Mouse (Mus musculus): ENCODE measurements around the gene Clock. TPM values are rescaled to one million over a fixed set of nuclear protein-coding genes. Genes with fewer than 3 reads are reported as not detected.

Clock gene
- polyA plus RNA-seq, 1 experiment, result 25.3 TPM

- TF ChIP-seq CTCF (IDR thresholded peaks at IDR 0.05; ENCODE audit: borderline replicate concordance, insufficient read depth, low read depth, low read length) (no peak), POLR2A (IDR thresholded peaks at IDR 0.05; ENCODE audit: borderline replicate concordance, insufficient read depth, low read length) (no peak)
- H3K4me1 ChIP-seq (ENCODE audit: control insufficient read depth, insufficient read depth, low read length), result no peaks in the 10 kb centered on the region
- H3K4me3 ChIP-seq (replicated peaks; ENCODE audit: insufficient read depth, low read depth, low read length), result no peak overlapping the region
- H3K27me3 ChIP-seq (ENCODE audit: control insufficient read depth, insufficient read depth, low read length), result no peaks in the 10 kb centered on the region
- no peak for DNase-seq
- H3K27ac ChIP-seq (ENCODE audit: insufficient read depth, low read length), result no peak overlapping the region
- WGBS, result 58% methylated on average over 11 of the region's 11 CpGs
These were observed 127.8 kb downstream of the Clock start for GRCm38 (mm10) chr5:76176841-76177240.

GRCm38 (mm10) chr5:76176411-76176810 is 128.2 kb downstream of the Clock start:
- TF ChIP-seq POLR2A (IDR thresholded peaks at IDR 0.05; ENCODE audit: borderline replicate concordance, insufficient read depth, low read length) (no peak), CTCF (IDR thresholded peaks at IDR 0.05; ENCODE audit: borderline replicate concordance, insufficient read depth, low read depth, low read length) (no peak)
- no peak overlapping the region for H3K4me3 ChIP-seq (replicated peaks; ENCODE audit: insufficient read depth, low read depth, low read length)
- no peaks in the 10 kb centered on the region for H3K4me1 ChIP-seq (ENCODE audit: control insufficient read depth, insufficient read depth, low read length)
- WGBS, result 23% methylated on average over 3 of the region's 3 CpGs
- no peak for DNase-seq
- H3K27me3 ChIP-seq (ENCODE audit: control insufficient read depth, insufficient read depth, low read length), result no peaks in the 10 kb centered on the region
- H3K27ac ChIP-seq (ENCODE audit: insufficient read depth, low read length), result no peak overlapping the region

DNA sequence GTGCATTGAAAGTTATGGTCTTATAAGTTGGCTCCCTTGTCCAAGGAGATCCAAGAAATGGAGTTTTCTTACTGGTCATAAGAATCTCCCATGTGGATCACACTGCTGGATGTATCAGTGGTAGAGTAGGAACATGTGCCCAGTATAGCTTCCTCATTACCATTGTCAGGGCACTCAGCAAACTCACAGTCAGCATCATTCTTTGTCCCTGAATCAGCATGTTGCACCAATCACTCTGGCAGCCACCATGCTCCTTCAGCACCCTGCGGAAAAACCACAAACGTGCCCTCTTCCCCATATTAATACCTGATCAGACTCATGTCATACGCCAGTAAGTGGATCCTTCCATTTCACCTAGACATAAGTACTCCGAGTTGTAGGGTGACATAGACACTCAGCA is 129.5 kb downstream of the Clock start:
- no peak for TF ChIP-seq POLR2A (IDR thresholded peaks at IDR 0.05; ENCODE audit: borderline replicate concordance, insufficient read depth, low read length)
- TF ChIP-seq CTCF (IDR thresholded peaks at IDR 0.05; ENCODE audit: borderline replicate concordance, insufficient read depth, low read depth, low read length), result no peak
- 81% methylated on average over 4 of the region's 4 CpGs for WGBS
- Histone ChIP-seq H3K27me3 (ENCODE audit: control insufficient read depth, insufficient read depth, low read length) (no peaks in the 10 kb centered on the region), H3K4me1 (ENCODE audit: control insufficient read depth, insufficient read depth, low read length) (no peaks in the 10 kb centered on the region), H3K27ac (ENCODE audit: insufficient read depth, low read length) (no peak overlapping the region), H3K4me3 (replicated peaks; ENCODE audit: insufficient read depth, low read depth, low read length) (no peak overlapping the region)
- DNase-seq, result no peak

DNA sequence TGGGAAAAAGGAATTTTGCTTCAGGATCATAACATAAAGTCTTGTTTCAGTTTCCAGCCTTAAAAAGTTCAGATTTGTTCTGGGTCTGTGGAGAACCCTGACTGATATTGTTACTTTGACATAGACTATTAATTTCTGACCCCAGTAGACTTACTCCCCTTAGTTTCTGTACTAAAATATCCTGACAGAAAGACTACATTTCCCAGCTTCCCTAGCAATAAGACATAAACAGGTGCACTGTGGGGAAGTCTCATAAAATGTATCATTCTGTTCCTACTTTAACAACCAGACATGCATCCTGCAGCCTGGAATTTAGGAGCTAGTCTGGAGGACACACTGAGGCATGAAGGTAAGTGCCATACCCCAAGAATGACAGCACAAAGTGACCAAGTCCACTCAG is 133.6 kb downstream of the Clock start:
- H3K27me3 ChIP-seq (ENCODE audit: control insufficient read depth, insufficient read depth, low read length), result no peaks in the 10 kb centered on the region
- H3K27ac ChIP-seq (ENCODE audit: insufficient read depth, low read length), result no peak overlapping the region
- TF ChIP-seq CTCF (IDR thresholded peaks at IDR 0.05; ENCODE audit: borderline replicate concordance, insufficient read depth, low read depth, low read length) (no peak), POLR2A (IDR thresholded peaks at IDR 0.05; ENCODE audit: borderline replicate concordance, insufficient read depth, low read length) (no peak)
- no peak for DNase-seq
- no peaks in the 10 kb centered on the region for H3K4me1 ChIP-seq (ENCODE audit: control insufficient read depth, insufficient read depth, low read length)
- H3K4me3 ChIP-seq (replicated peaks; ENCODE audit: insufficient read depth, low read depth, low read length), result no peak overlapping the region

GRCm38 (mm10) chr5:76170522-76170921 is 134.1 kb downstream of the Clock start:
- Histone ChIP-seq H3K27me3 (ENCODE audit: control insufficient read depth, insufficient read depth, low read length) (no peaks in the 10 kb centered on the region), H3K27ac (ENCODE audit: insufficient read depth, low read length) (no peak overlapping the region), H3K4me3 (replicated peaks; ENCODE audit: insufficient read depth, low read depth, low read length) (no peak overlapping the region), H3K4me1 (ENCODE audit: control insufficient read depth, insufficient read depth, low read length) (no peaks in the 10 kb centered on the region)
- TF ChIP-seq CTCF (IDR thresholded peaks at IDR 0.05; ENCODE audit: borderline replicate concordance, insufficient read depth, low read depth, low read length), result no peak
- no peak for TF ChIP-seq POLR2A (IDR thresholded peaks at IDR 0.05; ENCODE audit: borderline replicate concordance, insufficient read depth, low read length)
- 71% methylated on average over 4 of the region's 4 CpGs for WGBS
- DNase-seq, result no peak

GRCm38 (mm10) chr5:76164827-76165226 is 139.8 kb downstream of the Clock start:
- DNase-seq, result no peak
- WGBS, result 74% methylated on average over 7 of the region's 7 CpGs
- H3K4me1 ChIP-seq (ENCODE audit: control insufficient read depth, insufficient read depth, low read length), result no peaks in the 10 kb centered on the region
- H3K27ac ChIP-seq (ENCODE audit: insufficient read depth, low read length), result no peak overlapping the region
- TF ChIP-seq CTCF (IDR thresholded peaks at IDR 0.05; ENCODE audit: borderline replicate concordance, insufficient read depth, low read depth, low read length), result no peak
- no peak for TF ChIP-seq POLR2A (IDR thresholded peaks at IDR 0.05; ENCODE audit: borderline replicate concordance, insufficient read depth, low read length)
- no peaks in the 10 kb centered on the region for H3K27me3 ChIP-seq (ENCODE audit: control insufficient read depth, insufficient read depth, low read length)
- no peak overlapping the region for H3K4me3 ChIP-seq (replicated peaks; ENCODE audit: insufficient read depth, low read depth, low read length)

DNA sequence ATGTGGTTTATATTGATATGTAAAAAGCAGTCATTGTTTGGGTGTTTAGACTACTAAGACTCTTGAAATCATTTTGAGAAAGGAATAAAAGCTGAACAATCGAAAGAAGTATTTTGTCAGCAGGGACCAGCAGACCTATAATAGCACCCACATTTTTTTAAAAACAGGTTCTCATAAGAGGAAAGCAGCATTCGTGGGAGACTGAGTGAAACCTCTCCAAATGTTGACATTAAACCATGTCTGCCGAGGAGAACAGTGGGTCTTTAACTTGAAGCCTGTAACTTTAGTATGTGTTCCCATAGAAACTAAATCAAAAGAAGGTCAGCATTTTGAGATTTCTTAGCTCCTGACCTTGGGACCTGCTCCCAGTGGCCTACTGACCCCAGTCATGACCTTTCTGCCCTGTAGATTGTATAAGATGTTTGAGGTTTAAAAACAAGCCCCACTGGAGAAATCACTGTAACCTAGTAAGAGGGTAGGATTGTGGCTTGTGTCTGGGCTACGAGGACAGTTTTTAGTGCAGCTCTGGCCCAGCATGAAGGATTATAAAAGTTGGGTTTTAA is 140.7 kb downstream of the Clock start:
- Histone ChIP-seq H3K4me1 (ENCODE audit: control insufficient read depth, insufficient read depth, low read length) (no peaks in the 10 kb centered on the region), H3K4me3 (replicated peaks; ENCODE audit: insufficient read depth, low read depth, low read length) (no peak overlapping the region), H3K27me3 (ENCODE audit: control insufficient read depth, insufficient read depth, low read length) (no peaks in the 10 kb centered on the region), H3K27ac (ENCODE audit: insufficient read depth, low read length) (no peak overlapping the region)
- no peak for DNase-seq
- WGBS, result 47% methylated on average over 4 of the region's 4 CpGs
- TF ChIP-seq POLR2A (IDR thresholded peaks at IDR 0.05; ENCODE audit: borderline replicate concordance, insufficient read depth, low read length) (no peak), CTCF (IDR thresholded peaks at IDR 0.05; ENCODE audit: borderline replicate concordance, insufficient read depth, low read depth, low read length) (no peak)

DNA sequence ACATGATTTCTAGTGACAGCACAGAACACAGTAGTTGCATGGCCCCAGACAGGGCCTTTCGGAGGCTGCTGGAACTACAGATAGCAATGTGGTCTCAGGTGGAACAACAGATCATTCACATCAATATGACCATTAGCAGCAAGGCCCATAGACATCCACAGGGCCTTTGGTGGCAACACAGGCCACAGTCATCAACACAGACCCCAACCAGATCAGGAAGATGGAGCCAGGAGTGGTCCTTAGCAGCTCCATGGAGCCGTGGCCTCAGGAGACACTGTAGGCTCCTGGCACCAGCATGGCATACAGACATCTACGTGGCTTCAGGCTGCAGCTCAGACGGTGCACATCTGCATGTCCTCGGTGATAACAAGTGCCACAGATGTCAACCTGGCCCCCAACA is 141.7 kb downstream of the Clock start:
- H3K4me3 ChIP-seq (replicated peaks; ENCODE audit: insufficient read depth, low read depth, low read length), result no peak overlapping the region
- WGBS, result 76% methylated on average over 5 of the region's 5 CpGs
- H3K4me1 ChIP-seq (ENCODE audit: control insufficient read depth, insufficient read depth, low read length), result no peaks in the 10 kb centered on the region
- TF ChIP-seq CTCF (IDR thresholded peaks at IDR 0.05; ENCODE audit: borderline replicate concordance, insufficient read depth, low read depth, low read length) (no peak), POLR2A (IDR thresholded peaks at IDR 0.05; ENCODE audit: borderline replicate concordance, insufficient read depth, low read length) (no peak)
- H3K27me3 ChIP-seq (ENCODE audit: control insufficient read depth, insufficient read depth, low read length), result no peaks in the 10 kb centered on the region
- no peak for DNase-seq
- no peak overlapping the region for H3K27ac ChIP-seq (ENCODE audit: insufficient read depth, low read length)
